Mouse (Mus musculus) lung, postnatal 36 days (tissue): ENCODE results near the gene Krtap3-1.
"Not testable (repeated sequence)": the region's sequence is repeated elsewhere in the genome, so short reads cannot be mapped to it uniquely, and the experiment has no call there.

Experiments used
- DNase-seq: peaks from one replicate; pipeline ENCODE4 v3.0.0; 2022; ENCODE audit warnings: mixed read lengths

Gene Krtap3-1

GRCm38 (mm10) chr11:99566530-99566929, at the start of gene Krtap3-1:
Krtap3-1 (minus strand) TSS chr11:99566630.
- DNase-seq: no peak

GRCm38 (mm10) chr11:99614796-99615363, 48.5 kb upstream of the Krtap3-1 start, which contains the start of gene Krtap2-4:
Krtap2-4 (minus strand) TSS chr11:99614846.
- no peak for DNase-seq

- not testable (repeated sequence) for DNase-seq
Observed at GRCm38 (mm10) chr11:99610089-99610488, 43.7 kb upstream of the Krtap3-1 start, which contains the start of gene Gm11937. Gm11937 (minus strand) TSS chr11:99610189.

- DNase-seq: no peak
Observed at GRCm38 (mm10) chr11:99609126-99609525, 42.7 kb upstream of the Krtap3-1 start.

GRCm38 (mm10) chr11:99603208-99603607, 36.8 kb upstream of the Krtap3-1 start, which contains the start of gene Gm11938:
Gm11938 (minus strand) TSS chr11:99603308.
- DNase-seq: not testable (repeated sequence)

- DNase-seq: not testable (repeated sequence)
Observed at GRCm38 (mm10) chr11:99597742-99598141, 31.3 kb upstream of the Krtap3-1 start, which contains the start of gene Krtap9-3. Krtap9-3 (minus strand) TSS chr11:99598105.

- DNase-seq: no peak
Observed at GRCm38 (mm10) chr11:99590981-99591380, 24.6 kb upstream of the Krtap3-1 start, which contains the start of gene Krtap1-3. Krtap1-3 (minus strand) TSS chr11:99591339.

- DNase-seq: no peak
Observed at GRCm38 (mm10) chr11:99585096-99585495, 18.7 kb upstream of the Krtap3-1 start.

- DNase-seq: no peak
Observed at GRCm38 (mm10) chr11:99583245-99583704, 16.8 kb upstream of the Krtap3-1 start, which contains the start of gene Krtap1-4. Krtap1-4 (minus strand) TSS chr11:99583654.

GRCm38 (mm10) chr11:99581564-99581963, 15.1 kb upstream of the Krtap3-1 start:
- DNase-seq: peak; percentile 32

- no peak for DNase-seq
Observed at GRCm38 (mm10) chr11:99581051-99581450, 14.6 kb upstream of the Krtap3-1 start.

- no peak for DNase-seq
Observed at GRCm38 (mm10) chr11:99580636-99581035, 14.2 kb upstream of the Krtap3-1 start, which contains the start of gene Krtap1-5. Krtap1-5 (minus strand) TSS chr11:99581016.

- DNase-seq: peak; percentile 84
Observed at GRCm38 (mm10) chr11:99574106-99574505, 7.7 kb upstream of the Krtap3-1 start.

GRCm38 (mm10) chr11:99573164-99573563, 6.7 kb upstream of the Krtap3-1 start:
- DNase-seq: no peak

GRCm38 (mm10) chr11:99562580-99562979, 3.9 kb downstream of the Krtap3-1 start:
- DNase-seq: no peak

- no peak for DNase-seq
Observed at GRCm38 (mm10) chr11:99559366-99559765, 7.1 kb downstream of the Krtap3-1 start, which contains the start of gene Gm11939. Gm11939 (minus strand) TSS chr11:99559466.

GRCm38 (mm10) chr11:99557976-99558745, 8.3 kb downstream of the Krtap3-1 start:
- peak; percentile 5 for DNase-seq

- no peak for DNase-seq
Observed at GRCm38 (mm10) chr11:99556753-99557152, 9.7 kb downstream of the Krtap3-1 start, which contains the start of gene Krtap3-2. Krtap3-2 (minus strand) TSS chr11:99556853.

GRCm38 (mm10) chr11:99556195-99556594, 10.2 kb downstream of the Krtap3-1 start:
- DNase-seq: no peak

GRCm38 (mm10) chr11:99550765-99551164, 15.7 kb downstream of the Krtap3-1 start, which contains the start of gene Krtap3-3:
Krtap3-3 (minus strand) TSS chr11:99550865.
- DNase-seq: no peak

GRCm38 (mm10) chr11:99547892-99548291, 18.5 kb downstream of the Krtap3-1 start:
- no peak for DNase-seq

GRCm38 (mm10) chr11:99539721-99540120, 26.7 kb downstream of the Krtap3-1 start:
- no peak for DNase-seq

- no peak for DNase-seq
Observed at GRCm38 (mm10) chr11:99521288-99521860, 45.1 kb downstream of the Krtap3-1 start, which contains the start of gene Krt39. Krt39 (minus strand) TSS chr11:99521338.
